Mouse (Mus musculus): ENCODE results near the gene Plgrkt.
A peak's percentile ranks its signal among the peaks of the same experiment; 100 is the strongest.
"Not testable (repeated sequence)": the region's sequence is repeated elsewhere in the genome, so short reads cannot be mapped to it uniquely, and the experiment has no call there.

Gene Plgrkt

DNA sequence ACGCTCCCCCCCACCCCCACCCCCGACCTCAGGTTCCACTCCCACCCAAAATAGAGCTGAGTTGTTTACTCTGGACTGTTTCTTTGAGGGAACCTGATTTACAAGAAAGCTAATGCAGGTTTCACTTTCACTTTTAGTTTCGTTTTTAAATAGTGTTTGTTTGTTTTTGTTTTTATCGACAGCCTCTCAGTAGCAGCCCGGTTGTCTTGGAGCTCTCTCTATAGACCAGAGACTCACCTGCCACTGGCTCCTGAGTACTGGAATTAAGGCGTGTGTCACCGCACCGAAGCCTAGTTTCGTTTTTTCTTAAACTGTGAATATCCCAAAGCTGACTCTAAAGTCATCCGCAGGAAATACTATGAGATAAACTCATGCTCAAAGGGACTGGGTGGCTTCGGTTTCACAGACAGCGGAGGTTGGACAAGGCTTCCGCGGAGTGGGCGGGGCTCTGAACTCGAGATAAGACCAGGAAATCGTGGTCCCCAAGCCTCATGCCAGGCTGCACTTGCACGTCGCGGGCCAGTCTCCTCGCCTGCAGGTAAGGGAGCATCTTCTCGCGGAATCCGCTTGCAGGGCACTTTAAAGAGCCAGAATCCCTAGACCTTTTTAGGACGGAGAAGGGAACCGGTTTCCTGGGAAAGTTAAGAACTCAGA lies at the start of gene Plgrkt, which contains the start of gene Cd274:
TSS of gene Plgrkt (minus strand) at position 422 of the 654 bp plus-strand sequence.
TSS of gene Cd274 (plus strand) at position 487 of the 654 bp plus-strand sequence.
- DNase-seq (ENCODE audit: low spot score in 2 of 2): peak in 1 of 2 experiments; percentile 57

DNA sequence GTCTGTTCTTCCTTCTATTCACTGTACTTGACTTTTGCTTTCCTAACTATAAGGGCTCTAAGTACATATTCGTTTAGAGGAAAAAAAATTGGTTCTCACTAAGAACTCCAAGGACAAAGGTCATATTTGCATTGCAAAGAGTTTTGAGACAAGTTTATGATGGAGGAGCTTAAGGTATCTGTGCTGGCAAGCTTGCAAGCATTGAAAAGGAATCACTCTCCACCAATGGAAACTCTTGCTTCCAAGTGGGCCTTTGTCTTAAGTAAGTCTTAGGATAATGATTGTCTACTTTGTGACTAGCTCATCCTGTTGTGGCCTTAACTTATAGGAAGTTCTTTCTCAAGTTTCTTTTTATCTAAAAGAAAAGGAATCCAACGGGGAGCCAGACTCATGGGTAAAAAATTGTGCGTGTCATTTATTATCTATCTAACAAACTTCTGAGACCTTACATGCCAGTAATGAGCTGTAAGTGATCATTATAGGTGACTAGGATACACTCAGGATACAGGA lies 49.3 kb upstream of the Plgrkt start:
- no peak for DNase-seq (ENCODE audit: low spot score in 2 of 2)

DNA sequence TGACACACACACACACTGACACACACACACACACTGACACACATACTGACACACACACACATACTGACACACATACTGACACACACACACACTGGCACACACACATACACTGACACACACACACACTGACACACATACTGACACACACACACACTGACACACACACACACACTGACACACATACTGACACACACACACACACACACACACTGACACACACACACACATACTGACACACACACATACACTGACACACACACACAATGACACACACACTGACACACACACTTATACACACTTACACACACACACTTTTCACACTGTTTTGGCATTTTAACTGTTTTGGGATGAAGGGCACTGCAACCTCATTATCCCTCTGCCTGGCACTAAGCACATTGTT lies 47.7 kb upstream of the Plgrkt start:
- not testable (repeated sequence) for DNase-seq (ENCODE audit: low spot score in 2 of 2)

DNA sequence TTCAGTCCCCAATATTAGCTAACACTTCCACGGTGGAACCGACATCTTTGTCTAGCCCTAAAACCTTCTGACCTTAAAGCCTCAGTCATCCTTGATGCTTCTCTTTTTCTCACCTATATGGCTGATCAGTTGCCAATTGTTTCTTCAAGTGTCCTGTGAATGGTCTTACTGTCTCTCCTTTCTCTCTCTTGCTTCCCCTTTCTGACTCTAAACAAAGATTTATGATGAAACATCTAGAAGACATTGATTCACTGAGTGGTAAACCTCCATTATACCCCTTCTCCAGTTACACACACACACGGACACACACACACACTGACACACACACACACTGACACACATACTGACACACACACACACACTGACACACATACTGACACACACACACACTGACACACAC lies 47.3 kb upstream of the Plgrkt start:
- no peak for DNase-seq (ENCODE audit: low spot score in 2 of 2)

DNA sequence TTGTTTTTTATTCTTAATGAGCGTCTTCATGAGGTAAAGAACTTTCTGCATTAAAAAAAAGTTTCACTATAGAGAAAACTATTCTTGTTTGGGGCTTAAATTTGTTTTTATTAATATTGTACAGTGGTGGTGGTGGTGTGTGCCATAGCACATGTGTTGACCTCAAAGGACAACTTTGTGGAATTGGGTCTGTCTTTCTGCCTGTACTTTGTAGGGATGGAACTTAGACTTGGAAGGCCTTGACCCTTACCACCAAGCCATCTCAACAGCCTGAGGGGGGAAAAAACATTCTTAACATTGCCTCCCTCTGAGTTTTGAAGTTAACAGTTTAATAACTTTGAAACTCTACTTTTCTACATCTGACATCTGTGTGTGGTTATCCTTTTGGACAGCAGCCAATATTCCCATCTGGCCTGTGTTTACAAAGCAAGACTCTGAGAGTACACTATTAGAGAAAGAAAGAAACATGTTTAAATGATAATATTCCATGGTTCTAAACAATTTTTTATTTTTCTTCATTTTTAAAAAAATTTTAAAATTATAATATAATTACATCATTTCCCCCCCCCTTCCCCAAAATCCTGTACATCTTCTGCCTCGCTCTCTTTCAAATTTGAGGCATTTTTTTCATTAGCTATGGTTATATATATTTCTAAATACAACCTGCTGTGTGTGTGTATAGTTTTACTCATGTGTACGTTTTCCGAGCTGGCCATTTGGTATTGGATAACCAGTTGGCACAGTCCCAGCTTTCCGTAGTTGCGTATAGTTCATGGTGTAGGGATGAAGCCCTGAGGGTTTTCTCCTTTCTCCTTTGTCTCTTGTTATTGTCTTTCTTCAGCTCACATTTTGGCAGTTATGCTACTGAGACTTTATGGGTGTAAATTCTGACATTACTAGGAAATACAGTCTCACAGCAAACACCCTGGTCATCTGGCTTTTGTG lies 45.6 kb upstream of the Plgrkt start:
- peak in 1 of 2 experiments; percentile 12 for DNase-seq (ENCODE audit: low spot score in 2 of 2)

DNA sequence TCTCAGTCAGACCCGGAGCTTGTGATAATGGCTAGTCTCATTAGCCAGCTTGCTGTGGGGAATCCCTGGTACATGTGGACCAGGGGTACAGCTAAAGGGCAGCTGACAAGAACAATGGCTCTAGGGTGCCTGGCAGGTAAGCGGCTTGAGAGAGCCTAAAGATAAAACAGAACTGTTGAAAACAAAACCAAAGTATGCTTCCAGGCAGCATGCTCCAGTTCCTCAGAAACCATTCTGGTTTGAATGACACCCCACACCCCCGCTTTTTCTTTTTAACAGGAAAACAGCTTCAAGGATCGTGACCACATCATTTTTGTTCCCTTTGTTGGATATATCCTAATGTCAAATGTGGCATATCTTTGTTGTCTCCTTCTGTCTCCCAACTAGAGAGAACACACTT lies 43.4 kb upstream of the Plgrkt start, which contains the start of gene Pdcd1lg2:
TSS of gene Pdcd1lg2 (plus strand) at position 301 of the 400 bp plus-strand sequence.
- DNase-seq (ENCODE audit: low spot score in 2 of 2): no peak

DNA sequence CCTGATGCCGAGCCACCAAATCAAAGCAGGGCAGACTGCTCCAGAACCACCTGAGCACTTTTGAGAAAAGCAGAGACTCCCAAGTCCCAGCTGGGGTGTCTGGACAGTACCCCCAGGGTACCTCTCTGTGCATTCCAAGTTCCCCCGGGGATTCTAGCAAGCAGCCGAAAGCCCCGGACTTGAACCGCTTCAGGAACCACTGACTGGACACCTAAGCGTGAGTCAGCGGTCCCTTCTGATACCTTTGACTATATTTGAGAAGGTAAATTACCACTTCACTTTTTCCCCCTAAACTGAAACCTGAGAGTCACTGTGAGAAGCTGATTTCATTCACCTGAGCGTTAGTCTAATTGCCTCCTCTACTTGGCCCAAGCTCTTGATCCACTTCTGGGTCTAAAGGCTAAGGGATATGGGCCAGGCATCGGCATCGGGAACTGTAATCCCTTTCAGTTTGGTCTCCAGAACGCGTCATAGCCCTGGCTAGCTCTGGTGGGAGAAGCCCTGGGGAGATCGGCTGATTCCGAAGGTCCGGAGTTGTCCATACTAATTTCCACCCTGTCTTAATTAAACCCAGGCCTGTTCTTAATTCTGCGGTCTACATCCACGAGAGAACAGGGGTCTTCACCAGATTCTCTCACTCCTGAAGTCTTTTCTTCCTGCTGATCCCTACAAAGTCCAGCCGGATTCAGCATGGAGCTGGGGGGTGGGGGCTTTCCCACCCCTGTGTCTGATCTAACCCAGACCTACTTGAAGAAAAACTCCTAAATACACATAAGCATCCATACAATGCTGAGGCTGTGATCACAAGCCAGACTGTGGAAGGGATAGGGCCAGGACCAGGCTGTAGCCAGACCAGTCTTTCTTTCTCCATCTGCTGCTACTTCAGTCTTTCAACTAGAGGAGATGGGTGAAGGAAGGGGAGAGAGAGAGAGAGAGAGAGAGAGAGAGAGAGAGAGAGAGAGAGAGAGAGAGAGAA lies 39.1 kb upstream of the Plgrkt start:
- no peak for DNase-seq (ENCODE audit: low spot score in 2 of 2)

DNA sequence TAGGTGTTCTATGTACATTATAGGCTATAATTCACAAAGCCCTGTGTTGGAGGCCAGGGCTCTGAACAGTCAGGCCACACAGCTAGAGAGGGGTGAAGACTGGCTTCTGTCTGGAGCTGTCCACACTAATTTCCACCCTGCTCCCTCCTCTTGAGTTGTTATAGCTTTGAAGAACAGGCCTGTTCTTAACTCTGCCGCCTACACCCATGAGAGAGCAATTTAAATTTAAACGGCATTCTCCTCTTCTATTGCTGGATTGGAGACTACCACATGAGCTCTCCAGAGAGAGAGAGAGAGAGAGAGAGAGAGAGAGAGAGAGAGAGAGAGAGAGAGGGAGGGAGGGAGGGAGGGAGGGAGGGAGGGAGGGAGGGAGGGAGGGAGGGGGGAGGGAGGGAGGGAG lies 38.2 kb upstream of the Plgrkt start:
- no peak for DNase-seq (ENCODE audit: low spot score in 2 of 2)

DNA sequence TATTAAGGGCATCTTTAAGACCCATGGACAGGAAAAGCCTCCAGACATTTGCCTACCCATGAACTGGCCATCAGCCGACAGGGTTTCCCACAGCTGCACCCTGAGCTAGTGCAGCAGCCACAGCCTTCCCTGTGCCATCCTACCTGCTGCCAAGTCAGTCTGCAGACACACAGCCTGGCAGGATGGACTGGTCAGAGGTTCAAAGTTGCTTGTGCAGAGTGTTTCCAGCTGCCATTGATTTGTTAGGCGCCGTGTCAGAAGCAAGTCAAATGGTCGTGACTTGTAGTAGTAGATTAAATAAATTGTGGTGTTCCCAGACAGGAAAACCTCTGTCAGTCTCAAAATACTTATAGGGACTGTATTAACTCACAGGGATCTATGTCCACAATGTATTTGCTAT lies 36.1 kb upstream of the Plgrkt start:
- no peak for DNase-seq (ENCODE audit: low spot score in 2 of 2)

DNA sequence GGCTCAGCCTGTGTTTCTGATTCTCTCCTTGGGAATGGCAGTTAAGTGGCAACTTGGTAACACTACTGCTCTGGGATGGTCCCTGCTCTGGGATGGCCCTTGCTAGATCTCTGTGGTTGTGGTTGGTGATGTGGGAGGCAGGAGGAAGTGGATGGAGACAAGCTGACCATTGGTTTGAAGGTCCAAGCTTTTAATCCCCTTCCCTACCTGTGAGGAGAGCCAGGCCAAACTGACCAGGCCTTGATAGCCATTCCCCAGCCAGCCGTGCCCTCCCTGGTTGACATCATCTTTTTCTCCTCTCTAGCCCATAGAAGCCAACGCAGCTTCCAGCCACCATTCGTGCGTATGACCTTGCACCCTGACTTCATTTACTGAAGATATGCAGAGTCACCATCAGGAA lies 35.4 kb upstream of the Plgrkt start:
- no peak for DNase-seq (ENCODE audit: low spot score in 2 of 2)

DNA sequence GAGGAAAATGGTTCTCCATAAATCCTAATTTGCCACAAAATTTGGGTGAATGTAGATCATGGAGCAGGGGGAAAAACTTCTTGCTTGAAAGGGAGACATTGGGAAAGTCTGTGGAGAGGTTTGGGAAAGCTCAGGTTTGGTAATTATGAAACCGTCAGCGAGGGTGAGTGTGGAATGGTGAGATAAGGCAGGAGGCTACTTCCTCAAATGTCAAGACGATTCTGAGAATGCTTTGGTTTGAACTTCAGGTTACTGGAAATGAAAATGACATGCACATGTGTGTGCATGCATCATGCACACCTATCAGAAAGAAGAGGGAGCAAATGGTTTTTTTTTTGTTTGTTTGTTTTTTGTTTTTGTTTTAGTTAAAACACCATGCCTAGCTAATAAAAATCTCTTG lies 33.3 kb upstream of the Plgrkt start:
- no peak for DNase-seq (ENCODE audit: low spot score in 2 of 2)

DNA sequence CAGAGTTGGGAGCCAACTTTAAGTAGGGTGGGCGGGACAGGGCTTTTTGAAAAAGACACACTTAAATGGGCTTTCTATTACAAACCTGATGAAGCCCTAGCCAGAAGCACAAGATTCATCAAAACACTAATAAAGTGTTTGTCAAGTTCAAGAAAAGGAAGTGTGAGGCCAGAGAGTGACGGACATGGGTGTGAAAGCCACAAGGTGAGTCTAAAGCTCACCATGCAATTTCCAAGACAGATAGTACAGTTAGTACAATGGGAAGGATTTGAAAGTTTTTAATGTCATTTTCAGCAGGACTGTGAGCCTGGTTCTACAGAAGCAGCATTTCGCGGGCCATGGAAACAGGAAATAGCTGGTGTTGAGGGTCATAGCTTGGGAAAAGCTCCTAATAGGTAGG lies 32.6 kb upstream of the Plgrkt start:
- DNase-seq (ENCODE audit: low spot score in 2 of 2): no peak

DNA sequence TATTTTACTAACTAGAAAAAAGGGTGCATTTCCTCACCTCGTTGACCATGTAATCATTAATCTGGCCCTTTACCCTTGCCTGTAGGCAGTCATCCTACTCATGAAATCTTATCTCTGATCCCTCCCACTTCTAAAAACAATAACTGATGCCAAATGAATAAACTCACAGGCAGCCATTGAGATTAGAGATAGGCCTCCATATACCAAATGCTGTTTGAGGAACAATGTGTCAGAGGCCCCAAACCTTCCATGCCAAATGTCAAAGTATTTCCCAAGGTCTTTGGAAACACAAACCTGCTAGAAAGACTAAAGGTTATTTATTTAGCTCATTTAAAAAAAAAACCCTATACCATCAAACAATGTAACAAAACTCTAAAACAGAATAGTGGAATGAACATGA lies 29.2 kb upstream of the Plgrkt start:
- no peak for DNase-seq (ENCODE audit: low spot score in 2 of 2)

DNA sequence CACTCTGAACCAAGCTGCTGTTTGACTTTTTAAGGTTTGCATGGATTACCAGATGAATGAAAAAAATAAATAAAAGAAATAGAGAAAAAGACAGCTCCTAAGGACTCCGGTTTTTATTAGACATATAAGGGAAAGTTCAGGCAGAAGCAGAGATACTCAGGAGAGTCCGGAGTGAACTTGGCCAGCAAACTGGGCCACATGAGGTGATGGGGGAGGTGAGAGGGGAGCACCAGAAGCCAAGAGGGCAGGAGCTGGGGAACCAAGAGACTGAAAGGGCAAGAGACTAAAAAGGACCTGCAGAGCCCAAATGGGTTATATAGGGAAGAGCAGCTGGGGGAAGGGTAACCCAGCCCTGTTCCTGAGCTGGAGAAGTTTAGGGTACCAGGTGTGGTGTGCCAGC lies 27.5 kb upstream of the Plgrkt start:
- no peak for DNase-seq (ENCODE audit: low spot score in 2 of 2)

DNA sequence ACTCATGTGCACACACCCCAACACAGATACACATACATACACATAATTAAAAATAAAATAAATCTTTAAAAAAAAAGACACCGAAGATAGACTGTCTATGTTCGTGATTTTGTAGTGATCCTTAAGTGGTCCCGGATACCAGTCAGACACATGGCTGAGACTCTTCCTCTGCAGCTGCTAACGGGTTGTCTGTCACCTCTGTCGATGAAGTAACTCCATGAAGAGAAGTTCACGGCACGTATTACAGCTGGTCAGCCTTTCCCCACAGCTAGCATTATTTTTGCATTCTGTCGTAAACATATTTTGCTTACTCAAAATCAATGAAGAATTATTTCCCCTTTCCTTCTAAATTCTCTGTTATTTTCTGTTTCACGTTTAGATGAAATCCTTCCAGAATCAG lies 26.1 kb upstream of the Plgrkt start:
- no peak for DNase-seq (ENCODE audit: low spot score in 2 of 2)

DNA sequence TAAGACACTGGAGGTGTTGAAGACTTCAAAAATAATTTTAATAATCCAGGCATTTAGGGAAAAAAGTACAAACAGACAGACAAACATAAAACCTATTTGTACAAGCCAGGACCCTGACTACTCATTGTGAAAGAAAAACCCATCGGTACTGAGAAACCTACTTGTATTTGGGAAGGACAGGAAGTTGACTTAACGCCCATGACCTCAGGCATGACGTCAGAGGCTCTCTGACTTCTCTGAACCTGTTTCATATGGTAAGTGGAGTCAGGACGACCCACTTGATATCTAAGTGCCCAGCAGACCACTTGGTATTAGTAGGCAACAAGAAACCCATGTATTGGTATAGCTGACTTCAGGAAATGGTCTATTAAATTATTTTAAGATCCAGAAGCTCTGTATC lies 24.1 kb upstream of the Plgrkt start:
- DNase-seq (ENCODE audit: low spot score in 2 of 2): no peak

DNA sequence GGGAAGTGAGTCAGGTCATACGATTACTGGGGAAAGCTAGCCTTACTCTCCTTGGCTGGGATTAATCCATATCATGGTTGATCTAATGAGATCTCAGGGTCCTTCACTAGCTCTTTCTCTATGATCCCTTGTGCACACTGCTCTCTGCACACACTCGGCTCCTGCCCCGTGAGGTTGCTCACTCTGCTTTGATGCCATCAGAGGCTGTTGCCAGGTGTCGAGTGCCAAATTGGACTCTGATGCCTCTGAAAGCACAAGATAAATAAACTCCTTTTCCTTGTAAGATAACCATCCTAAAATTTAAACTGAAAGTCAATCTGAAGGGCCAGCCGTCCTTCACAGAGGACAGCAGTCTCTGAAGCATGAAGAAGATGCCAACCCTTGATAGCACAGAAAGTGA lies 23.3 kb upstream of the Plgrkt start:
- DNase-seq (ENCODE audit: low spot score in 2 of 2): no peak

DNA sequence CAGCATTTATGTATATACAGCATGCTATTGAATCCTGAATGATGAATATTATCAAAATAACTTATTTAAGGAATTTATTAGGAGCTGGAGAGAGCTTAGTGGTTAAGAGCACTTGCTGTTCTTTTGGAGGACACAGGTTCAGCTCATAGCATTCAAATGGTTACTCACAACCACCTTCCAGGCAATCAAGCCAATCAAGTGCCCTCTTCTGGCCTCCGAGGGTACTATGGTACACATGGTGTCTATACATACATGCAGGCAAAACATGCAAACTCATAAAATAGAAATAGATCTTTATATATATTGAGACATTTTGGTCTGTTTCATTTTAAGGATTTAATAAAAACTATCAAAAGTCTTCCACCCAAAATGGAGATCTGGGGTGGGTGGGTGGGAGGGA lies 21.6 kb upstream of the Plgrkt start:
- no peak for DNase-seq (ENCODE audit: low spot score in 2 of 2)

DNA sequence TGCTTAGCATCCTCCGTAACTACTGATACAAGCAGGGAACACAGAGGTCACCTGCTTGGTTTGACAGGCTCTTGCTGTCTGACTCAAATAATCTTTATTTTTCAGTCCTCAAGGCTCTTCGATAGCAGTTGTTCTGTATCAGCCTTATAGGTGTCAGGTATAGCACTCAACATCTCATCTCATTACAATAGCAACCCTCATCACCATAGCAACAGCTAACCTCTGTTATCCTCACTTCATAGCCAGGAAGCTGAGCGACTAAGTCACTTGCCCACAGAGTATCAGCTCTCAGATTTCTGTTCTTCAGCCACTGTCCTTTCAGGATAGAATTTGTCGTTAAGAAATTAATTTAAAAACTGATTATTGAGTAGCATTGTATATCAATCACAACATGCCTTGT lies 18.6 kb upstream of the Plgrkt start:
- DNase-seq (ENCODE audit: low spot score in 2 of 2): no peak

DNA sequence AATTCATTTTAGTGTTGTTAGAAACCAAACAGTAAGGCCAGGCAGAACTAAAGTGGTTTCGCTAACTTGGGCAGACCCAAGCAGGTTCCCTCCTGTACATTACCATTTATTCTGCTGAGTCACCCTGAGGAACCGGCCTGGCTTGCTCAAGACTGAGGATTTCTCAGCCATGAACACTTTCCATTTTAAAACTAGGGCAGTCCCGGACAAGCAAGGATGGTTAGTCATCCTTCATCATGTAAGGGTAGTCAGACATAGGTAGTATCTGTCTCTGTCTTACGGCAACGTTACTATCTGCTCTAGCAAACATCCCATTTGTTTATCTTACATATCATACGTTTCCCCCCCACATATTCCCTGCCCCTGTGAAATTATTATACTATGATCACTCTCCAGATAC lies 17.8 kb upstream of the Plgrkt start:
- DNase-seq (ENCODE audit: low spot score in 2 of 2): no peak

DNA sequence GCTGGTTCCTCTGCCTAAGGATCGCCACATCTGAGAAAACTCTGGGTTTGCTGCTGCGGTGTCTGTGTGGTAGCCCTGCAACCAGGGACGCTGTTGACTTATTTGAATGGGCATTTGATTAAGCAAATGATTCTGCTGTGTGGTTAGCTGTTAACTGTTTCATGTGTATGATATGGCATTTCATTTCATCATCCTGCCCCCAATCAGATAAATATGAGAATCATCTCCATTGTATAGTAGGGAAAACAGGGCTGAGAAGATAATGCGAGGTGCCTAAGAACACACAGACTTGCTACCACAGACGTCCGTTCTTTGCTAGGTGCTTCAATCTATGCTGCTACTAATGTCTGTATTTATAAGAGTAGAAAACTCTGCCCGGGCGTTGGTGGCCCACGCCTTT lies 17.2 kb upstream of the Plgrkt start:
- no peak for DNase-seq (ENCODE audit: low spot score in 2 of 2)

DNA sequence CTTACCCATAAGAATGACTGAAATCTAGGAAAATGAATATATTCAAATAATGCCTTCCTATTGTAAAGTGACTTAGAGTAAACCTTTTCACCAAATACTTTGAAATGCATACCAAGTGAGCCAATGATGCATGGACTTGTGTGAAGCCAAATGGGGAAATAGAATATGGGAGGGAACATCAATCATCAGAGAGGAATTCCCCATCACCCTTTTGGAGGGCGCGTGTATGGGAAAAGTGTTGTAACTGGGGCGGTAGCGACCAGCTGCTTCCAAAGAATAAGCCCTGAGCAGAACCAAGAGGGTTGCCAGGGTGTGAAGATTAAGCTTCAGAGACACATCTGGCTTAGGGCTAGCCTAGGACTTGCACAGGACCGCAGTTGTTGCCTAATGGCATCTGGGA lies 16.2 kb upstream of the Plgrkt start:
- no peak for DNase-seq (ENCODE audit: low spot score in 2 of 2)

Measured in left cerebral cortex, adult 9 months (tissue).